In the genomic region with DNA sequence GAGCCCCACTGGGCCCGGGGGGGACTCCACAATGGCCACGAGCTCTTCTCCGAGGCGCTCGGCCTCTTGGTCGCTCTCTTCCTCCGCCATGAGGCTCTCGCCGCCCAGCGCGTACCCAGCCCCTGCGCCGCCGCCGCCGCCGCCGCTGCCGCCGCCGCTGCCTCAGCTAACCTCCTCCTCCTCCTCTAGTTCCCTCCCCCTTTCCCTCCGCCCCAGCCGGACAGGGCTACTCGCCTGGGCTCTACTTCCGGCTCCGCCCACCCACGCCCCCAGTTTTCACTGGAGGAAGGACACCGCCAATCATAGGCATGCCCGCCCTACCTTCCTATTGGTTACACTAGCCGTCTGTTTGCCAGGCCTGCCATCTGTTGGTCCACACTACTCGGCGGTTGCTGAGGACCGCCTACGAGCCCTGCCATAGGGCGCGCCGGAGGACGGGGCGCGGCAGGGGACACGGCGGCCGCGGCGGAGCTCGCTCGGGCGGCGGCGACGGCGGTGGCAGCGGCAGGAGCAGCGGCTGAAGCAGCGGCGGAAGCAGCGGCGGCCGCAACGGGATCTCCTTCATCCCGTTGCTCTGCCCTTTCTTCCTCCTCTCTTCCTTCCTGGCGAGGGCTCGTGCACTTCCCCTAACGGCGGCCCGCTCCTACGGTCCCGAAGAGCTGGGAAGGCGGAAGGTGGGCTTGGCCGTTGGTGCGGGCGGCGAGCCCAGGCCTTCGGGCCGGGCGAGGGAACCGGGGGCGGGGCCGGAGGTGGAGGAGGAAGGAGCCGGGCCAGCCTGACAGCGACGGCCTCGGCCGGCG, we compare ENCODE assay signal across 8 mouse cellular contexts. TPM values are rescaled to one million over a fixed set of nuclear protein-coding genes. Genes with fewer than 3 reads are reported as not detected.
A peak's percentile ranks its signal among the peaks of the same experiment; 100 is the strongest.
DNase-seq lines count a peak whose midpoint lies in the region; ATAC-seq lines count a peak whose summit lies in the region.

TSS of gene Zfp654 (minus strand) at position 90 of the 800 bp plus-strand sequence.
TSS of gene Cggbp1 (plus strand) at position 434 of the 800 bp plus-strand sequence.

- ATAC-seq in erythroblast, adult 5-6 weeks (replicated peaks; ENCODE audit: low FRiP score, poor library complexity, severe bottlenecking): peak; percentile 97
- ATAC-seq in kidney, embryonic 15.5 days (replicated peaks; ENCODE audit: low FRiP score): peak; percentile 100
- ATAC-seq in monocyte, adult 5-6 weeks (replicated peaks; ENCODE audit: insufficient number of reproducible peaks, low FRiP score, low TSS enrichment, poor library complexity, severe bottlenecking): peak; percentile 100

- H3K9me3 ChIP-seq in heart, embryonic 10.5 days: no peaks in the 10 kb centered on the region
- no peaks in the 10 kb centered on the region for H3K9me3 ChIP-seq in kidney, embryonic 15.5 days (replicated peaks)

- peaks cover 22% of the 10 kb centered on the region for H3K36me3 ChIP-seq in heart, embryonic 10.5 days
- peaks cover 27% of the 10 kb centered on the region for H3K36me3 ChIP-seq in kidney, embryonic 15.5 days

- peak within 1 kb of the TSS; percentile 90 for H3K4me2 ChIP-seq in kidney, embryonic 15.5 days

- peak within 1 kb of the TSS; percentile 98 for H3K27ac ChIP-seq in heart, embryonic 10.5 days
- H3K27ac ChIP-seq in kidney, embryonic 15.5 days: peak within 1 kb of the TSS; percentile 99

- peak; percentile 100 for DNase-seq in B cell, adult 2 months
- DNase-seq in brain, adult 2 months (ENCODE audit: low read depth, low spot score): peak; percentile 100
- peak; percentile 100 for DNase-seq in heart, embryonic 10.5 days (ENCODE audit: low spot score)
- peak; percentile 100 for DNase-seq in liver
- DNase-seq in spleen, postnatal 4 days (ENCODE audit: low spot score in 2 of 2): peak; percentile 99 to 100

- no peaks in the 10 kb centered on the region for H3K27me3 ChIP-seq in heart, embryonic 10.5 days (ENCODE audit: insufficient read depth, poor library complexity, severe bottlenecking)
- no peaks in the 10 kb centered on the region for H3K27me3 ChIP-seq in kidney, embryonic 15.5 days

- H3K4me1 ChIP-seq in heart, embryonic 10.5 days: peaks cover 7% of the 10 kb centered on the region; the same call in 1 of the 2 replicates
- peaks cover 18% of the 10 kb centered on the region for H3K4me1 ChIP-seq in kidney, embryonic 15.5 days

- peak within 1 kb of the TSS; percentile 98 for H3K4me3 ChIP-seq in heart, embryonic 10.5 days
- H3K4me3 ChIP-seq in kidney, embryonic 15.5 days (replicated peaks): peak within 1 kb of the TSS; percentile 97

- peak within 1 kb of the TSS; percentile 95 for H3K9ac ChIP-seq in kidney, embryonic 15.5 days

- WGBS in heart, embryonic 10.5 days: under 1% methylated on average over 66 of the region's 85 CpGs
- WGBS in kidney, embryonic 15.5 days: under 1% methylated on average over 78 of the region's 85 CpGs

RNA-seq across cellular contexts. Expression of gene Zfp654, which starts in this region (rescaled TPM):
- 10.7 and 26.1 TPM in 2 replicates for total RNA-seq in erythroblast, adult 5-6 weeks (2015; ENCODE audit: low replicate concordance)
- 6.4 TPM in 2 replicates for total RNA-seq in erythroblast, adult 5-6 weeks (2017; ENCODE audit: low replicate concordance)
- 6.6 and 7.0 TPM in 2 replicates for polyA plus RNA-seq in heart, embryonic 10.5 days (2016; fragmentation: Nextera tagmentation; extraction: Ambion mirVana)
- polyA plus RNA-seq in kidney, embryonic 15.5 days (2015; fragmentation: Nextera tagmentation; extraction: Ambion mirVana): 5.8 and 6.4 TPM in 2 replicates
- total RNA-seq in monocyte, adult 5-6 weeks (2017): 20.6 to 26.0 TPM (median 22.4 TPM) in 3 replicates

RNA-seq across cellular contexts. Expression of gene Cggbp1, which starts in this region (rescaled TPM):
- 31.6 and 42.1 TPM in 2 replicates for total RNA-seq in erythroblast, adult 5-6 weeks (2015; ENCODE audit: low replicate concordance)
- 30.1 and 31.2 TPM in 2 replicates for total RNA-seq in erythroblast, adult 5-6 weeks (2017; ENCODE audit: low replicate concordance)
- polyA plus RNA-seq in heart, embryonic 10.5 days (2016; fragmentation: Nextera tagmentation; extraction: Ambion mirVana): 63.7 and 67.6 TPM in 2 replicates
- 84.0 and 87.1 TPM in 2 replicates for polyA plus RNA-seq in kidney, embryonic 15.5 days (2015; fragmentation: Nextera tagmentation; extraction: Ambion mirVana)
- total RNA-seq in monocyte, adult 5-6 weeks (2017): 79.2 to 119 TPM (median 83.8 TPM) in 3 replicates

Comparison
In these comparisons a context has a peak if more than half of its experiments do, and no peak if none do; other contexts are left out.
1. Peak in every context shown above with its lines: DNase-seq, ATAC-seq, H3K4me3 ChIP-seq and H3K27ac ChIP-seq.